Mouse (Mus musculus): ENCODE measurements around the gene Cav1. TPM values are rescaled to one million over a fixed set of nuclear protein-coding genes. Genes with fewer than 3 reads are reported as not detected.

Cav1 gene
- total RNA-seq, 2 experiments from 2014 or later = 26.4 to 31.8 TPM

DNA sequence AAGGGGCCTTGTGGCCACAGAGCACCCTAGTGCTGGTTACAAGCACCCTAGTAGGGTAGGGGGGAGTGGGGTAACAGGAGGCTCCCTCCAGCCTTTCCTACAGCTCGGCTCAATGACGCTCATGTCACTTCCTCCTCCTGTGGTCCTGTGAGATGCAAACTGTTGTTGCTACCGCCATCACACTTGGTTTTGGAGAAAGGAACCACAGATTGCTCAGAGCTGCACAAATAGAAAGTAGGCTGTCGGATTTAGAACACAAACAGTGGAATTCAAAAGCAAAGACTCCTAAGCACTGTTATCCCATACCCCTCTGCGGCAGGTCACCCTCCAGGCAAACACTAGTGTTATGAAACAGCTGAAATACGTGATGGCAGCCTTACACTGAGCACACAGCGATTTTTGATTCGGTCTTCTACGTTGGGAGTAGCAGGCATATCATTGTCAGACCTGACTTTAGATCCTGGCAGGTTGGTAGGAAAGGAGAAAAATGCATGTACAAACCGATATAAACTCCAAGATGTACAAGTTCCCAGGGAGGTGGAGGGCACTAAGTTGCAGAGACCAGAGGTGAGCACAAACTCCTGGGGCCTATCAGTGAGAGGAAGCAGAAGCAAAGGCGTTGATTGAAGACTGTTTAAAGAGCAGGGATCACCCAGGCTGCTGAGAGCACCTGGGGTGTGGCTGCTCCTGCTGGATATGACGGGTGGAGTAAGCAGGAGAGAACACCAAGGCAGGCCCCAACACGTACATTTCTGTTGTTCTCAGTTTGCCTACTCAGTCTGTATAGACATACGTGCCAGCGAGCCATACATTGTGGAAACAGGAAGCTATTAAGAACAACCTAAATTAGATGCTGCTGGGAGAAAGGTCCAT lies 10.4 kb downstream of the Cav1 start:
- DNase-seq (ENCODE audit: extremely low spot score in 1 of 2, low spot score in 1 of 2) = no peak

DNA sequence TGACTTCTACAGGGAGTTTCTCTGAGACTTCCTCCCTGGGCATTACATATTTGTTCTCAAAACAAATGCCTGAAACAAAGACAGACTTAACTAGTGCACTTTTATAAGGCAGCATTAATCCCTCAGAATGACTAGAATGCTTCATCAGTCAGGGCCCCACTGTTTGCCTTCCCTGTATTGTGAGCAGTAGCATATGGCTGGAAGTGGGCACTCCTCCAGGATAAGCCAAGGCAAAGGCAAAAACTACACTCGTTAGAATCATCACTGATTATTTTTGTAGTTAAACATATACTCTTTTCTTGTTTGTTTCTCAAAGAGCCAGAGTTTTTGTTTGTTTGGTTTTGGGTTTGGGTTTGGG lies 11.0 kb downstream of the Cav1 start:
- DNase-seq (ENCODE audit: extremely low spot score in 1 of 2, low spot score in 1 of 2) = peak in 1 of 2 experiments; percentile 10

DNA sequence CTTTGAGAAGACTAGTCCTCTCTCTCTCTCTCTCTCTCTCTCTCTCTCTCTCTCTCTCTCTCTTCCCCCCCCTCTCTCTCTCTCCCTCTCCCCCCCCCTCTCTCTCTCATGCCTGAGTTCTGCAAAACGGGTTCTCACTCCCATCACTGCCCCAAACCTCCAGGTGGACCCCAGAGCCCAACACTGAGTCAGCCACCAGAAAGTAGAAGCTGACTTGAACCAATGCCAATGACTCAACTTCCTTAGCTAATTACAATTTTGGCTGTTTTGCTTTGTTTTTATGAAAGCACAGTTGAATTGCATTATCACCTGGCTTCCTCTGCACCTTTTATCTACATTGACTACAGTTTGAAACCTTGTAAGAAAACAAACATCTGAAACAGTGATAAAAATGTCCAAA lies 11.8 kb downstream of the Cav1 start:
- DNase-seq (ENCODE audit: extremely low spot score in 1 of 2, low spot score in 1 of 2) = no peak

DNA sequence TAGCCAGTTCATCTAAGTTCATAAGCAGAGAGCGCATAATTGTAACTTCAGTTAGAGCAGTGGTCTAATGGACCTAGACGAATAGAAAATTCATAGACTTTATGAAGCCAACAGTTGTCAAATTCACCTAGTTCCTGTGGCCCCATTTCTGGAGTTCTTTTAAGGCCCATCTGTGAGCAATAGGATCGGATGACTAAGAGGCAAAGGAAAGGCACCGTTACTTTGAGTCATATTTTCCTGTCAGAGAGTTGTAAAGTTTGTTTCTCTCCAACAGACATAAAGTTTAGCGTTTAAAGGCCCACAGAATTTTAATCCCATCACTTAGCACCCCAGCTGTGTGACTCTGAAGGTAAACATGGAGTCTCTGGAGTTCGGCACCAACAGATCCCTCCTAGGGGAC lies 15.8 kb downstream of the Cav1 start:
- no peak for DNase-seq (ENCODE audit: extremely low spot score in 1 of 2, low spot score in 1 of 2)

DNA sequence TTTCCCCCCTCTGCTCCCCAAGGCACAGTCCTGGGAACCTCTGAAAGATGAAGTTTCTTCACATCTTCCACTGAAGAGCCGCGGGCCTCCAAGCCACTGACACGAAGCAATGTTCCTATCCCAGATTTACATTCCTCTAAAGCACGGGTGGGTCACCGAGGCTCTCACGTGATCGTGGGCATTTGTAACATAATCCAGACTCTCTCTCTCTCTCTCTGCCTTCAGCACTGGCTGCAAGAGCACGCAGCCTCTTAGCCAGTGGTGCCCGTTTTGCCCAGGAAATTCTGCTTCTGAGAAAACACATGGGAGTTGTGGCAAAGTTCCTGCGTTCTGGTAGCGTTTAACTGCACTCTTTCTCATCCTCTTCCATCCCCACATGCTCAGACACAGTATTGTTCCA lies 21.1 kb downstream of the Cav1 start:
- no peak for DNase-seq (ENCODE audit: extremely low spot score in 1 of 2, low spot score in 1 of 2)

DNA sequence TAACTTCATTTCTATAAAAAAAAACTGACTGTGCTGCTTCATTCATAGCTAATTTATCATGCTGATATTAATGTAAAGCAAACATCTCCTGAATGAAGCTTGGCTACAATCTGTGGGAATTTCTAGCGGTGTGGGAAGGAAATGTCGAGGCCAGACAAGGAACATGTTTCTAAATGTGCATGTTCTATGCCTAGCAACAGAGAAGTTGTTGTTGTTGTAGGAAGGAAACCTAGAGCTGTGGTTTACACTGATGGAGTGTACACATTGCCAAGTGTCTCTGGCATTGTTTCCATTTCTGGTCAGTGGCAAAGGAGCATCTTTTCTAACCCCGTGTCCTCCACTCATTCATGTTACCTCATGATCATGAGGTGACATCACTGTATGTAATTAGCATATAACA lies 23.7 kb downstream of the Cav1 start:
- DNase-seq (ENCODE audit: extremely low spot score in 1 of 2, low spot score in 1 of 2) = no peak

DNA sequence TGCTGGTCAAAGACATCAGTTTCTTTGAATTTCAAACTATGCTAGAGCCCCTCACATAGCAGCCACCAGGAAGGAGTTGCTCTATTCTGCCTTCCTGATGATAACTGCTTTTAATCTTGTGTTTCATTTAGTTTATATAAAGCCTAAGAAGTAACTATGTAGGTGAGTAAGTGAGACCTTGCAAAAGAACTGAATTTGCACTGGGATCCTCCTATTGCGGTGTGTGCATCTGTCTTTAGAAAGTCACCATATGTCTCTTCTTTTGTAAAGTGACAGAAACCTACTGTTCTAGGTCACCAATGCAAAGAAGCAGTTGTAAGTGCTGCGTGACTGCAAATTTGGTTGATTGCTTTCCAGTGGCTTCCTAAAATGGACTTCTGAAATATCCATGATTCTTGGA lies 31.6 kb downstream of the Cav1 start:
- no peak for DNase-seq (ENCODE audit: extremely low spot score in 1 of 2, low spot score in 1 of 2)

DNA sequence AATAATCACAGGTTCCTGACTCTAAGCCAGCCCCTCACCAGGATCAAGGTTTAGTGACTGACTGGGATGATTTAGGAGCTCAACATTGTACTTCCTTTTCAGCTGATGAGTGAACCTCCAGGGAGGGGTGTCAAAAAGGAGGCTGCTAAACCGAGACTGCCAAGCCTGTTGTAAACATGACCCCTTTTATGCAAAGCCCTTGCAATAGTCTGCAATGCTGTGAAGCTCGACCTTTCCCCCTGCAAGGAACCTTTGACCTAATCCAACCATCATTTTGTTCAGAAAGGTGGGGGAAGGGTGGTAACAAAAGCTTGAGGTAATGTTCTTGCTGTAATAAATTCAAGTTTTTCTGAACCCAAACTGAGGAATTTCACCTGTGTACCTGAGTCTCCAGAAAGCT lies 34.3 kb downstream of the Cav1 start:
- DNase-seq (ENCODE audit: extremely low spot score in 1 of 2, low spot score in 1 of 2) = no peak

DNA sequence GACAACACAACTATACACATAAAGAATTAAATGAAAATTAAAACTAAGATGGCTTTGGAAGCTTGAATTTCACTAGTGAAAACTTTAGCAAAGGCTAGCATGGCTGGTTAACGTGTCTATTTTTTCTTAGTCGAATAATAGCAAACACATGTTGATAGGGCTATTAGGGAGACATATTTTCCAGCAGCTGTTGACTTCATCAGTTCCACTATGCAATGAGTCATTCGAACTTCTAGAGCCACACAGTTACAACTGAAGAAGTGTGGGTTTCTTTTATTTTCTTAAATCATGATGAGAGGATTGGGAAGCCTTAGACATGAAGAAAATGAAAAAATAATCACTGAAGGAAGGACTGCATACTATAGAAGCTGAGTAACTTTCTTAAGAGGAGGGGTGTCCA lies 41.9 kb downstream of the Cav1 start:
- no peak for DNase-seq (ENCODE audit: extremely low spot score in 1 of 2, low spot score in 1 of 2)

DNA sequence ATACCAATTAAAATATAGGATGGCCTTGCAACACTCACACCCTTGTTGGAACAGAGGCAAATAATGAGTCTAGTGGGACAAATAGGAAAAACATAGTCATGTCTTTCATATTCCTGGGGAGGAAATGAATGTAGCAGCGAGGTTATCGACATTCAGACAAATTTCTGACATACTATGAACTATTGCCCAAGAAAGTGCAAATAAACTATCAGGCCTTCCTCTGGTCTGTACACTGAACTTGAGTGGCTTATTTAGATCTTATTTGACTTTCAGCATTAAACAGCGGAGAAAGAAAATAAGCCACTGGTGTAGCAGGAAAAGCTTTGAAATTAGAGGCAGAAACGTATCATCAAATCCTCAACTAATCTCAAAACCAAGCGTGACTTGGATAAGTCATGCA lies 44.7 kb downstream of the Cav1 start:
- no peak for DNase-seq (ENCODE audit: extremely low spot score in 1 of 2, low spot score in 1 of 2)

DNA sequence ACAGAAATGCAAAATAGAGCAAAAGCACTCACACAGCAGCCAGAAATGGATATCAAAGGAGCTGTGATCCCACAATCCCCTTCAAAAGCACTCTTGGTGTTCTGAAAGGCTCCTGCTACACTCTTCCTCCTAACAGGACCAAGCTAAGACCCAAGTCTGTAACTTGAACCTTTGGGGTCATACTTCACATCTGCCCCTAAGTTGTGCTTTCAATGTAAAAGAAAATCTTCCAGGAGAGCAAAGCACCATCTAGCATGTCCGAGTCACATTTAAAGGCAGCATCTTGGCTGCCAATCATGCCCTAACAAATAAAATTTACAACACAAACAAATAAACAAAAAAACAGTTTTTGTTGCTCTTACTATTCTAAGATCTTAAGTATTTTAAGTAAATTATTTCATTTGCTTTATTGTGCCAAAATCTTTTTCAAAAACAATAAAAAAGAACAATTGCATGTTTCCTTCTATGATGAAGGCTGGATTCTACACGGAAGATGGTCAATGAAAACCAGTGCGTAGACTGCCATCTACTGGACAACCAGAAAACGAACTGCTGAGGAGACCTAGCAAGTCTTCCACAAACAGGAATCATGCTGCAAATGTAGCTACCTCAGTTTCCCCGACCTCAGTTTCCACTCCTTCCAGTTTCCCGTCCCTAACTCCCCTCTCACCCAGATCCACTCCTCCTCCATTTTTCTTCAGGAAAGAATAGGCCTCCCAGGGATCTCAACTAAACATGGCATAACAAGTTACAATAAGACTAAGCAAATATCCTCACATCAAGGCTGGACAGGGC lies 53.0 kb downstream of the Cav1 start:
- DNase-seq (ENCODE audit: extremely low spot score in 1 of 2, low spot score in 1 of 2) = peak in 1 of 2 experiments; percentile 13

DNA sequence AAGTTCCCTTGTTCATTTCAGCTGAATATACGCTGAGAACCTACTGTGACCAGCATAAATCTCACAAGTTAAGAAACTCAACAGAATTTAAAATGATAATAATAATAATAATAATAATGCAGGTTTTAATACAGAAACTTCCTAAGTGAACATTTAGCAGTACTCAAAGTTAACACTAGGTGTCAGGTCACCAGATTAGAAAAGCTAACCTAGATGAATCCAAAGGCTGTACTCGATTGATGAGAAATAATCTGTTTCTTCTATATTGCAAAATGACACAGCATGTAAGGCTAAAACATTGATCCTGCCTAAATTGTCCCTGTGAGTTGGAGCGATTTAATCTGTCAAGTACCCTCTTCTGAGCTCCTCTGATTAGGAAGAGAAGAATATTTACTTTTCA lies 56.6 kb downstream of the Cav1 start:
- no peak for DNase-seq (ENCODE audit: extremely low spot score in 1 of 2, low spot score in 1 of 2)

DNA sequence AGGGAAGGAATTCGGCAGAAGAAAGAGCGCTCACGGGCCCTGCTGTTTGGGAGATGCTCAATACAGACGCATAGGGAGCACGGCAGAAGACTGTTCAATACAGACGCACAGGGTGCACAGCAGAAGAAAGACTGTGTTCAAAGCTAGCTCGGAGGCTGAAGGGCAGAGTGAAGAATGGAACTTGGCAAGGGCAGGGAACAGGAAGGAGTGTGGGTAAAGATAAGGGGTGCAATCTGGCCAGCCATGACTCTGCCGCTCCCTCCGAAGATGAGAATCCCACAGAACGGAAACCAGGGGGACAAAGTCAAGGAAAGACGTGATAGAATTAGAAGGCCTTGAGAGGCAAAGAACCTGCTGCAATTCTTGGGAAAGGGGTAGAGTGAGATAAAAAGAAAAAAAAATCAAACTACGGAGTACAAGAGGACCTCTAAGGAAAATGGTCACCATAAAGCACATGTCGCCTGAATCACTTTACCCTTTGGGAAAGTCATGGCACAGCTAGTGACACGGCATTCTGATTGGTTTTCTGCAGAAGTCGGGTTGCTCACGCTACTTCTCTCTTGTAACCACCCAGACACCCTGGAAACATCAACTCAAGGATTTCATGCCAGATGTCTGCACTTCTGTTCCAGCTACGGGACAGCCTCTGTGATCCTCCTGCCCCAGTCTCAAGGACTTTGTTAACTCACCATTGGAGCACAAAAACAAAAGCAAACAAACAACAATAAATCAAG lies 57.5 kb downstream of the Cav1 start:
- no peak for DNase-seq (ENCODE audit: extremely low spot score in 1 of 2, low spot score in 1 of 2)

DNA sequence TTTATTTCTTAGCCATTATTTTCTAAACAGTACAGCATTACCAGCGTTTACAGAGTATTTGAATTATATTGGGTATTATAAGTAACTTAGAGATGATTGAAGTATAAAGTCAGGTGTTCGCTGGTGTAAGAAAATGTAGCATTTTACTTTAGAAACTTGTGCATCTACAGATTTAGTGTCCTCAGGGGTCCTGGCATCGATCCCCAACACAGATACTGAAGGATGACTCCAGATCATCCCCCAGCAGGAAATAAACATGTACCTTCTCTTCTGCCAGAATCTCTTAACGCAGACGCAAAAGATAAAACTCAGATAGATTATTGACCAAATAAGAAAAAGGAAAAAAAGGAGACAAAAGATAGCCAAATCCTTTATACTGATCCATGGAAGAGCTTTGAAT lies 68.2 kb downstream of the Cav1 start:
- no peak for DNase-seq (ENCODE audit: extremely low spot score in 1 of 2, low spot score in 1 of 2)

DNA sequence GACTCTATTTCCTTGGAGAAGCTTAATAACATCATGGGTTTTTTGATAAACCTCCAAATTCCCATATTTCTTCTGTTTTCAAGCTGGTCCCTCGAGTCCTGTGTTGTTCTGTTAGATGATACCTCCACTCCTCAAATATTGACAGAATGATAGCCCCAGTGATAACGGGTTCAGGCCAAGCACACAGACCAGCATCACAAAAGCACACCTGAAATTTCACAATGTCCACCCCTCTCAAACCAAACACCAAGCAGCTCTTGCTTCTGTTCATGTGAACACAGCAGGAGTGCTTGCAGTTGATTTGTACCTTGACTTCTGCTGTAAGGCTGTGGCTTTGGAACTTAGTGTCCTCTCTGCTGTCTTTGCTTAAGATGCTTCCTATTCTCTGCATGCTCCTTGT lies 71.2 kb downstream of the Cav1 start:
- no peak for DNase-seq (ENCODE audit: extremely low spot score in 1 of 2, low spot score in 1 of 2)

DNA sequence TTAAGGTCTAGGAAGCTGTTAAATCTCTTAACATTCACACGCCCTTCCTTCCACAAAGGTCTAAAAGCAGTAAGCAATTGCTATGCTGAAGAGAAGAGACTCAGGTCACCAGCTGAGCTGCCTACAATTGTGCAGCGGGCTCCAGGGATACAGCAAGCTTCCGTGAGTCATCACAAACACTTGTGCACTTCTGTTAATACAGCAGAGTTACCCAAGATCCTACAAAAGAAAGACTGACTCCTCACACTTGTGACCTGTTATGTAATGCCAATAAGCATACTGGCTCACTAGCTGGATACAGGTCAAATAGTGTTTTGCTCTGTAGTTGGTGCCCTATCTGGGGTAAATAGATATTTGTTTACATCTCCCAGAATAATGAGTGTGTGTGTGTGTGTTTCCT lies 74.0 kb downstream of the Cav1 start:
- no peak for DNase-seq (ENCODE audit: extremely low spot score in 1 of 2, low spot score in 1 of 2)

DNA sequence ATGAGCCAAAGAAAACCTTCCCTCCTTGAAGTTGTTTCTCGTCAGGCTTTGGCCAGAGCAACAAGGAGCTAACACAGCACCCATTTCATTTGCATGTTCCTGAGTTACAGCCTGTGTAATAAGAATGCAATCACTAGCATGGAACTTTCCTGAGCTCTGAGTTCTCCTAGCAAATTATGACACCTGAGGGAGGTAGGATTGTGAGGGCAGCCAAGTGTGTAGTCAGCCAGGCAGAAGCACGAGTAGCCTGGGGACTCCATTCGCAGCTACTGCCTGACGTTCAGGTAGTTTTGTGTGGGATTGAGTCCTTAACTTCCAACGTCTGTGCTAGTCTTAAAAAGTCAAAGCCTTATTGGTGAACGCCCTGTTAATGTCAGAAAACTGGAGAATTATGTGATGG lies 75.6 kb downstream of the Cav1 start:
- no peak for DNase-seq (ENCODE audit: extremely low spot score in 1 of 2, low spot score in 1 of 2)

DNA sequence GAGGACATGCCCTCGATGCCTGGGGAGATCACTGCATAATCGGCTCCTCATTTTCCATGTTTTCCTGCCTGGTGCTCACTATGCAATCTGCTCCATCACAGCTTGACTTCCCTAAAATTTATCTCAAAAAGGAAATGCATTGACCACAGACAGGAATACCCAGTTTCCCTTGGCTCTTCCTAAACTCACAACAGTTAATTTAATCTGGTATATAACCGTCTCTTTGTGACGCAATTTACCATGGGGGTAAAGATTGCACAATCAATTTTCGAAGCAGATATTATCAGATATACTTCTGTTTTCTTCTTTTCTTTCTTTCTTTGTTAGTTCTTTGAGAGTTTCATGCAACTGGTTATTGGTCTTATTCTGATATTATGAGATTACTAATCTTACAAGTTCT lies 79.4 kb downstream of the Cav1 start:
- DNase-seq (ENCODE audit: extremely low spot score in 1 of 2, low spot score in 1 of 2) = no peak

DNA sequence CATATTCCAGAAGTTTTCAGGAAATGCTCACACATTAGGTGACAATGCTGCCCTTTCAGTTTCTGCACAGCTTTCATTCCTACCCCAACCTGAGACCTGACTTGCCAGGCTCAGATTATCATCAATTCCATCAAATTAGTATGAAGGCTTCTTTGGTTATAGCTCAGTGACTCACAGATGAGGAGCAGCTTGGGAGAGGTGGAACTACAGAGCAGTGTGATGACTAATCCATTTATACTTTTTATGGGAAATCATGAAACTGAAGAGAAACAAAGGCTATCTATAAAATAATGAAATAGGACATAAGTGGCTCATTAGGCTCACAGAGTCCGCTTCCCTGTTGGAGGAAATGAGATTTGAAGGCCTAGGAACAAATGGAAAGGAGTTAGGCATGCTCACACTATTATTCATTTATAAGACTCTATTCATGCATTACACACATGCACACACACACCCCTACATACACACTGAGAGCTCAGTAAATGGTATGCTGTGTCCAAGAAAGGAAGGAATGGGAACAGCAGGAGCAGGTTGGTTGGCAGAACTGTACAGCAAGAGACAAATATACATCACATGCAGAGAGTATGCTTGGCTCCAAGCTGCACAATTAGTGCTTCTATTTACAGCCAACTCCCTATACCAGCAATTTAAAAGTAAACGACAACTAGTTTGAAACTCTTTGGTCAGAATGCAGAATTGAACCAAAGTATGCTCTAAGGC lies 82.0 kb downstream of the Cav1 start:
- DNase-seq (ENCODE audit: extremely low spot score in 1 of 2, low spot score in 1 of 2) = no peak
